Mouse (Mus musculus) CD4-positive, CD25-positive, alpha-beta regulatory T cell, adult 2 months (primary cell): ENCODE measurements around the gene Syf2.

Experiments used
- DNase-seq: peaks from one replicate; pipeline ENCODE4 v3.0.0-alpha.2; 2012; ENCODE audit warnings: low read depth, low spot score

Syf2 gene

GRCm38 (mm10) chr4:134923258-134924018, 7.3 kb upstream of the Syf2 start, which contains the start of gene Rsrp1:
Gene Rsrp1, plus strand, starts transcription at chr4:134923592.
- DNase-seq, result peak; percentile 99

- peak; percentile 81 for DNase-seq
Measured at GRCm38 (mm10) chr4:134924019-134924741, 6.5 kb upstream of the Syf2 start.

GRCm38 (mm10) chr4:134925206-134925605, 5.5 kb upstream of the Syf2 start:
- DNase-seq, result peak; percentile 32

GRCm38 (mm10) chr4:134927815-134928463, 2.8 kb upstream of the Syf2 start:
- peak; percentile 47 for DNase-seq

- no peak for DNase-seq
Measured at GRCm38 (mm10) chr4:134928464-134928836, 2.2 kb upstream of the Syf2 start.

GRCm38 (mm10) chr4:134929536-134929935, 1.2 kb upstream of the Syf2 start:
- peak; percentile 40 for DNase-seq

- DNase-seq, result no peak
Measured at GRCm38 (mm10) chr4:134930190-134930589, 508 bp upstream of the Syf2 start.

- no peak for DNase-seq
Measured at GRCm38 (mm10) chr4:134937240-134938176, 6.8 kb downstream of the Syf2 start.

GRCm38 (mm10) chr4:134939900-134940299, 9.2 kb downstream of the Syf2 start:
- DNase-seq, result no peak

GRCm38 (mm10) chr4:134943758-134944538, 13.2 kb downstream of the Syf2 start:
- DNase-seq, result no peak

GRCm38 (mm10) chr4:134946024-134946744, 15.5 kb downstream of the Syf2 start:
- DNase-seq, result peak; percentile 76

- DNase-seq, result peak; percentile 31
Measured at GRCm38 (mm10) chr4:134950518-134951091, 19.9 kb downstream of the Syf2 start.

GRCm38 (mm10) chr4:134954461-134954860, 23.8 kb downstream of the Syf2 start:
- no peak for DNase-seq

GRCm38 (mm10) chr4:134955196-134955595, 24.5 kb downstream of the Syf2 start:
- DNase-seq, result no peak

- no peak for DNase-seq
Measured at GRCm38 (mm10) chr4:134955845-134956244, 25.1 kb downstream of the Syf2 start.

GRCm38 (mm10) chr4:134956328-134956727, 25.6 kb downstream of the Syf2 start:
- DNase-seq, result peak; percentile 81

- DNase-seq, result peak; percentile 85
Measured at GRCm38 (mm10) chr4:134963021-134963776, 32.5 kb downstream of the Syf2 start.

GRCm38 (mm10) chr4:134967887-134968604, 37.3 kb downstream of the Syf2 start:
- DNase-seq, result no peak
